Mouse (Mus musculus): ENCODE measurements around the gene Dact3.

Dact3 gene

GRCm38 (mm10) chr7:16916342-16917265, 41.5 kb downstream of the Dact3 start:
- no peak for DNase-seq (ENCODE audit: low spot score in 2 of 2)

GRCm38 (mm10) chr7:16917447-16917846, 42.3 kb downstream of the Dact3 start:
- DNase-seq (ENCODE audit: low spot score in 2 of 2) = no peak

DNA sequence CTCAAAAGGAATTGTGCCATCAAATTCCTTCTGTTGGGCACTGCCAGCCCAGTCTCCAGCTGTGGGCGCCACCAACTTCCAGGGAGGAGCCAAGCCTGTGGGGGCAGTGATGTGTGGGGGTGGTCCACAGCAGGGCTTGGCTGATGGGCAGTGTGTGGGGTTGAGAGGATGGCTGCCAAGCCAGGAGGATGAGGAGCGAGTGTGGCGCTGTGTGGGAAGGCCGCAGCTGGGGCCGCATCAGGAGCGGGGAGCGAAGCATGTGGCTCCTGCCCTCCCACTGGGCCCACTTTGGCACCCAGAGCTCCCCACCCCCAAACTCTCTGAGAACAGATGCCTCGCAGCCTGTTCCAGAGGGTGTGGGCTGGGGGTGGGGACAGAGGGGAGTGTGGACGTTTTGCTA, 42.9 kb downstream of the Dact3 start:
- peak in 1 of 2 experiments; percentile 80 for DNase-seq (ENCODE audit: low spot score in 2 of 2)

GRCm38 (mm10) chr7:16918670-16919069, 43.6 kb downstream of the Dact3 start:
- DNase-seq (ENCODE audit: low spot score in 2 of 2) = no peak

GRCm38 (mm10) chr7:16919395-16920149, 44.5 kb downstream of the Dact3 start:
- peak in 1 of 2 experiments; percentile 26 for DNase-seq (ENCODE audit: low spot score in 2 of 2)

GRCm38 (mm10) chr7:16920150-16920579, 45.0 kb downstream of the Dact3 start:
- DNase-seq (ENCODE audit: low spot score in 2 of 2) = no peak

DNA sequence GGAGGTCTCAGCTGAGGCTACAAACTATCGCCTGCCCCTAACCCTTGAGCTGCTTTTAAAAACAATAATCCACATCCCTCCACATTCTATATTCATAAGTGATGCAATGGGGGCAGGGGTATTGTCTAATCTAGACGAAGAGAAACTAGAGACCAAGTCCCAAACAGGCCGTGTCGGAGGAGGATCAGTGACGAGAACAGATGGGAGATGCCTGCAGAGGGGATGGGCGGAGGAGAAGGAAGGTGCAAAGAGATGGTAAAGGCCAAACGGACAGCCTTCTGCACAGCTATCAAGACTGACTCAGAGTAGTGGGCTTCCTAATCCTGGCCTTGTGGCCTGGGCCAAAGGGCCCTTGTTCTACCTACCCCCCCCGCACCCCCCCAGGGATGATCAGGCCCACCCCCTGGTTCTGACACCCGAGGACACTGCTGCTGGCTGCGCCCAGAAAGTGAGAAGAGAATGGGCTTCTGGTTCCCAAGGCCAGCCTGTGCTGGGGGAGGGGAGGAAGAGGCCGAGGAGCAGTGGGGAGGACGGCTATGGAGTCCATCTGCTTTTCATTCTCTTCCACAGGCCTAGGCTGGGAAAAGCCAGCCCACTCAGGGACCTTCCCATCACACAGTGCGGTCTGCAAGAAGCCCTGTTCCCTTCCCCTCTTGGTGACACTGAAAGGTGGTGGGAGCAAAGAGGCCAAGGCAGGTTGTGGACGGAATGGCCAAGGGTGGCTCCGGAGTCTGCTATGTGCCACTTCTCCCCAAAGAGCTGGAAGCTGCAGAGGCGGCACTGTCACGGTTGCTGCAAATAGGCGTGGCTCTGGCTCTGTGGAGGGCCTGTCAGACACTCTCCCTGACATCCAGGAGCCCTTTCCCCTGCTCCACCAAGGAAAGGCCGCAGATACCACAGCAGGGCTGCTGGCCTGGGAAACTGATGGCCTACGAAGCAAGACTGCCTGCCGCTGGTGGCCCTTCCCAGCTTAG, 46.0 kb downstream of the Dact3 start:
- DNase-seq (ENCODE audit: low spot score in 2 of 2) = peak in 1 of 2 experiments; percentile 46

DNA sequence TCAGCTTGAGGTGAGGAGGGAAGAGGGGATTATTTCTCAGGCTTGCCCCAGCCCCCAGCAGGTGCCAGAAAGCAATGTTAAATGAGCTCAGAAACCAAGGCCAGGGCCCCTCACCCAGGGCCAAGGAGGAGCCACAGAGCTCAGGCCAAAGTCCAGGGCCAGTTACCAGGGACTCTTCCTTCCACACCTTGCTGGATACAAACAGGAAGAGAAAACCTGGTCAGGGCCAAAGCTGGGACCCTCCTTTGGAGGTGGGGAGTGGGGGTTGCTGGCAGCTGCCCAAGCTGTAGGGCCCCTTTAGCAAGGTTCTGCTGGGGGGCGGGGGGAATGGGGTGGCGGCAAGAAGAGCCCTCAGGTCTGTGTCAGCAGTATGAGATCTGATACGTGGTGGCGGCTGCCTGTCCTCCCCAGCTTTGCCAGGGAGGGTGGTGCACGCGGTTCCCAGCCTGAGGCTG, 46.8 kb downstream of the Dact3 start:
- no peak for DNase-seq (ENCODE audit: low spot score in 2 of 2)

DNA sequence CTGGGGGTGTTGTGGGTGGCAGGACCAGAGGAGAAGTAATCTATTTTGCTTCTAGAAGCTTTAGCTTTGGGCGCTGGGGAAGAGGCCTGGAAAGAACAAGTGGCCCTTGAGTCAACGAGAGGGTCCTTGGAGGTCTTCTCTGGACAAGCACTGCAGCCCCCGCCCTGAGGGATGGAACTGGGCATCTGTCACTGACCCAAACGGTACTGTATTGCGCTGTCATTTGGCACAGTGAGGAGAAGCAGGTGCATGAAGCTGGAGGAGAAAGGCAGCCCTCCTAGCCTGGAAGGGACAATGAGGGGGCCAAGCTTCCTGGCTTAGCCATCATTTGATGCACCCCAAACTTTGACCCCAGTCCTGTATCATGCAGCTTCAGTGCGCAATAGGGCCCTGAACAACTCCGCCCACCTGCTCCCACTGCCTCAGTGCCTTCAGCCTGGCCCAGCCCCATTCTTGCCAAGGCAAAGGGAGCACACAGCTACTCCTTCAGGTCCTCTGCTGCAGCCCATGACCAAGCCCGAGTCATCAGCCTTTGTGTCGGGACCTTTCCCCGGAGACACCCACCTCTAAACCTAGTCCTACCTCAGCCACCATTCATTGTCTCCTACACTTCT, 47.4 kb downstream of the Dact3 start:
- peak in 1 of 2 experiments; percentile 64 for DNase-seq (ENCODE audit: low spot score in 2 of 2)

DNA sequence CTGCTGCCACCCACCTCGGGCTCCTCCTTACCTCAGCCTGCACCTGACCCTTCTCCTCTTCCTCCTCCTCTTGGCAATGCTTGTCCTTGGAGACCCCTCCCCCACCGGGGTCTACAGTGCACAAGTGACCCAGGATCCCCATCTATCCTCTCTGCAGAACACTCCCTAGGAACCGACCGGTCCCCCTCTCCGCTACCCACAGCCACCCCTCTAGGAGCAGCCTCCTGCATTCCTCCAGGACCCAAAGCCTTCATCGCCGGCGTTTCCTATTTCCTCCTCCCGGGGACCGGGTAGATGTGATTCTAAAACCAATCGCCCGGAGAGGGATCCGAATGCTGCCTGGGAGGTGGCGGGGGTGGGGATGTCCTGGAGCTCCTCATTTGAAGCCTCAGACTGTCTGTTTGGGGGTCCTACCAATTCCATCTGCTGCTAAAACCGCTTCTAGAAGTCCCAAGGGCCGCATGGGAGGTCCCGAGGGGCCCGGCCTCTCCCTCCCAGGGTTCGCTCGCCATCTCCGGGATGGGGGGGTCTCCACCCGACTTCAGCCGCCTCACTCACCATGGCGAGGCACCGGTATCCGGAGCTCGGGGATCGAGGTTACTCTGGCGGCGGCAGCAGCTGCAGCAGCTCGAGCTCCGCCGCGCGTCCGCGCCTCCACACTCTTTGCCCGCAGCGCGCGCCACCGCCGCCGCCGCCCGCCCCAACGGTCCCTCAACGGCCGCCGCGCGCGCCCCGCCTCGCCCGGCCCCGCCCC, 48.3 kb downstream of the Dact3 start:
- DNase-seq (ENCODE audit: low spot score in 2 of 2) = peak in 1 of 2 experiments; percentile 61

- DNase-seq (ENCODE audit: low spot score in 2 of 2) = peak; percentile 97 to 100
Observed at GRCm38 (mm10) chr7:16924037-16924834, 49.1 kb downstream of the Dact3 start, which contains the start of gene Calm3. Calm3 (minus strand) TSS chr7:16924114.

- DNase-seq (ENCODE audit: low spot score in 2 of 2) = no peak
Observed at GRCm38 (mm10) chr7:16928341-16928740, 53.2 kb downstream of the Dact3 start.

DNA sequence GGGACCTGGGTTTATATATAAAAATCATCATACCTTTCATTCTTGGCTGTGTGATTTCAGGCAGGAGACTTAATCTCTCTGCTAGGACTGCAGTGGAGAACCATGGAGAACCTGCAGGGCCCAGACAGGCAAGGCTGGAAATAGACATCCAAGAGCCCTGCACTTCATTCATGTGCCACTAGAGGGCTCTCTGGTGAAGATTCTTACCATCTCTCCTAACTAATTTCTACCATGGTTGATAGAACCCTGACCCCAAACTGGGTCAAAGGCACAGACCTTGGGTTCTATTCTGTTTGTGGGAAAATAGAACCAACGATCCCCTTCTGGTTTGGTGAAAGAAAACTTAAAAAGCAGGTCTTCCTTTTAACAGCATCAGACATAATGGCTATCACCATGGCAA, 55.7 kb downstream of the Dact3 start:
- DNase-seq (ENCODE audit: low spot score in 2 of 2) = peak in 1 of 2 experiments; percentile 89

DNA sequence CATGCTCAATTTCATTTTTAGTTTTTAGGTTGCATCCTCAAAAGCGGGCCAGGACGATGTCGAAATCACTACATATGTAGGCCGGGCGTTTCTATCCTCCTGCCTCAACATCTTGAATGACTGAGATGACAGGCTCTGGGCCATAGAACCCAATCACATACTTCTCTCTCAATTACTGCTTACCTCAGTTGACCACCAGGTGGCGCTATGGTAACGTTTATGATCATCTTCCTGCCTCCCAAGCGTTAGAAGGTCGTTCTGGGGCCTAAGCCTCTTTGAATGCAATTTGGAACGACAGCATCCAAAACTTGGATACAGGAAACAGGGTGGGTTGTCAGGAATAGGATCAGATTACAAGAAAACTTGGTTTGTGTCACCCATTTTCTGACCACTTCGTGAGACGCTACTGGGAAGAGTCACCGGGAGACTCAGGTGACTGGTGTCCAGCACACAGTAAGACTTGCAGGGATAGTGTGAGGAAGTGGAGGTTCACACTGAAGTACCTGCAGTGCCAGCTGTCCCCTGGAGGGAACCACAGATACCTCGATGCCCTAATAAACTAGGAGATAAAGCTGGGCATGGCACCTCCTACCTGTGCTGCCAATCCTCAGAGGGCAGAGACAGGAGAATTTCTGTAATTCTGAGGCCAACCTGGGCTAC, 57.0 kb downstream of the Dact3 start:
- peak in 1 of 2 experiments; percentile 96 for DNase-seq (ENCODE audit: low spot score in 2 of 2)

- DNase-seq (ENCODE audit: low spot score in 2 of 2) = peak in 1 of 2 experiments; percentile 84
Observed at GRCm38 (mm10) chr7:16932704-16933577, 57.8 kb downstream of the Dact3 start.
